Mouse (Mus musculus) cerebellum, adult 9-11 months (tissue): ENCODE data around the gene Pah.

Experiments
- DNase-seq: peaks from one replicate; pipeline ENCODE4 v3.0.0; 2022

Pah gene

DNA sequence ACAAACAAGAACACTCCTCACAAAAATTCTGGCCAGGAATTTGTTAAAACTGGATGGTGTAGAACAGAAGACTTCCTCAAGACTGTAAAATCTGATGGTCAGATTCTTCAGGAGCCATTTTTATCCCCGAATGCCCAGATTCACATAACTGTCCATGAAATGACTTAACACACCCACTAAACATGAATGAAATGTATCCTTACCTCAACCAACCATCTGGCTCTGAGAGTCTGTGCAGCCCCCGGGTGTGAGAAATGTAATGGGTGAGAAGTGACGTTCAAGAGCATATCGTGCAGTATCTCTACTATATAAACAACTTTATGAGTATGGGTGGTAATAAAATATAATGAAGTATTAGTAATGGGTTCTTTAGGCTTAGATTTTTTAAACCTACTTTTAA lies 13.0 kb upstream of the Pah start:
- no peak for DNase-seq

DNA sequence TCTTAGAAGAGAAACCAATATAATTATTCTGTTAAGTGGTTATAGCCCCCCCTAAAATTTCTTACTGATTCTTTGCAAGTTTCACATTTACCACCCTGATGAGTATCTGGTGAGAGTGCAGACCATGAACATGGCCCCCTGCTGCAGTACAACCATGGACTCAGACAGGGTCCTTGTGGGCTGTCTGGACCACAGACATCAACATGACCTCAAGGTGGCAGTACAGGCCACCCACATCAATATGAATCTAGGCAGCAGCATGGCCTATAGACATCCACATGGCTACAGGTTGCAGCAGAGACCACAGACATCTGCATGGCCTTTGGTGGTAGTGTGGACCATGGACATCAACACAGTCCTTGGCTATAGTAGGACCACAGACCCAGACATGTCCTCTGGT lies 8.5 kb upstream of the Pah start:
- DNase-seq = no peak

DNA sequence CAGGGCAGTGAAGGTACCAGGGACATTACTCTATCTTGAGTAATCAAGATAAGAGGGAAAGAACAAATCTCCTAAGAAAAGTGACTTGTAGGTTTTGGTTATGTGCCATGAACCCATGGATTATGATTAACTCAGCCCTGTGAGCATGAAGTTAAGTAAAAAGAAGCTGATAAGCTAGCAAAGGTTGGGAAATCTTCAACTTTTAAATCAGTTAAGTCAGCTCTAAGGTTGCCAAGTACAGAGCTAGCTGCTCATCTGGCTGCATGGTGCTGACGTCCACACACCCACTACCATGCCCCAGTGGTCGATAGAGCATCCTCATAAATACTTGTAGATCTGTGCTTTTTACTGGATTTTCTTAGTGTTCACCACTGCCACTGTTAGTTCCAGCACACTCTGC lies 3.0 kb upstream of the Pah start:
- DNase-seq = no peak

DNA sequence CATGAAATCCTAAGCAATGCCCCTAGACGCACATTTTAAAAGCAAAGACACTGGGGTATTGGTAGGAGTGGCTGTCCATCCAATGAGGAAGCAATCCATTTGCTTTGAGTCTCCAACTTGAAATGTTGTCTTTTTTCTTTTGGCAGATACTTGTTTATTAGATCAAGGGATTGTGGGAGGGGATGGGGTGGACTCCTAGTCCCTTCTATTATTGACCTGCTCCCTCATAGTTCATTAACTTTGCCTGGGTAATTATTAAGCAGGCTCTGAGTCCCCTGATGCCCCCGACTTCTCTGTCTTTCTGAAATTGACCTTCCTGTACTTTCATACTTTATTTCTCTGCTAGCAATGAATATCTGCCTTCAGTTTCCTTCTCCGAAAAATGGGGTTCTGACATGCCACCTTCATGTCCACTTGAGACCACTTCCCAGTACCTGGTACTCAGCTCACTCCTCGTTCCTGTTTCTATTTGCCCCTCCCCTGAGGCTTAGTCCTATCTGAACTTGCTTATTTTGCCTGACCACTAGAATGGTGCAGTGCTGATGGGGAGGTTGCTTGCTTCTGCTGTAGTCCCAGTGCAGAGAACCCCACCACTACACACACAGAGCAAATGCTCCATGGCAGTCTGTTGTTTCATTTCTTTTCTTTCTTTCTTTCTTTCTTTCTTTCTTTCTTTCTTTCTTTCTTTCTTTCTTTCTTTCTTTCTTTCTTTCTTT lies 1.0 kb upstream of the Pah start:
- DNase-seq = no peak

DNA sequence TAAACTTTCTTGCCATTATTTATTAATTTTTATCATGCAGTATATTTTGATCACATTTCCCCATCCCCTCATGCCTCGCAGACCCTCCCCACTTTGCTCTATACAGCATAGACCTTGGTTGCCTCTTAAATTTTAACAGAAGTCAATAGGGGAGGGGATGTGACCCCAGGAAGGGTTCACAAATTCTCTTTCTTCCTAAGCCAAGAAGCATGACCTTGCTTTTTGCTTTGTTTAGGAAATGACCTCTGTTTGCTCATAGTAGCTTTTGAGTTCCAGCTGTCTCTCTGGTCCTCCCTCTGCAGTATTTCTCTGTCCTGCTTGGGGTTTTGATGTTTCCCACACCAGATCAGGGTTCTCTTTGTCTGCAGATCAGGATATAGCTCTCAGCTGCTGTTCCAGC lies 12.6 kb downstream of the Pah start:
- DNase-seq = no peak

DNA sequence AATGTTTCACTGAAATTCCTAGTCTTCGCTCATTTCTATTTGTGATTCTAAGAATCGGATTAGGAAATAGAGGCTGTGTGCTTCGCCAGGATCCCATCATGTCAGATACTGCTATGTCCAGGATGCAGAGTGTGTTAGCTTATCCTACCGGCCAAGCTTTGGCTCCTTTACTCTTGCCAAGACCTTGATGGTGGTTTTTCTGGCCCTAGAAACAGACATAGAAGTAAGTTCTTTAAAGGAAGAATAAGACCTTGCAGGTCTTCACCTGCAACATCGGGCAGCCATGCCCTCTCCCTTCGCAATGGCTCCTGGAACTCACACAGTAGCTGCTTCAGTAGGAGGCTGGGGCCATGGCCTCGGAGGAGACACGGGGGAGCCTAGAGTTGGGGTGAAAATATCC lies 24.2 kb downstream of the Pah start:
- DNase-seq = no peak

DNA sequence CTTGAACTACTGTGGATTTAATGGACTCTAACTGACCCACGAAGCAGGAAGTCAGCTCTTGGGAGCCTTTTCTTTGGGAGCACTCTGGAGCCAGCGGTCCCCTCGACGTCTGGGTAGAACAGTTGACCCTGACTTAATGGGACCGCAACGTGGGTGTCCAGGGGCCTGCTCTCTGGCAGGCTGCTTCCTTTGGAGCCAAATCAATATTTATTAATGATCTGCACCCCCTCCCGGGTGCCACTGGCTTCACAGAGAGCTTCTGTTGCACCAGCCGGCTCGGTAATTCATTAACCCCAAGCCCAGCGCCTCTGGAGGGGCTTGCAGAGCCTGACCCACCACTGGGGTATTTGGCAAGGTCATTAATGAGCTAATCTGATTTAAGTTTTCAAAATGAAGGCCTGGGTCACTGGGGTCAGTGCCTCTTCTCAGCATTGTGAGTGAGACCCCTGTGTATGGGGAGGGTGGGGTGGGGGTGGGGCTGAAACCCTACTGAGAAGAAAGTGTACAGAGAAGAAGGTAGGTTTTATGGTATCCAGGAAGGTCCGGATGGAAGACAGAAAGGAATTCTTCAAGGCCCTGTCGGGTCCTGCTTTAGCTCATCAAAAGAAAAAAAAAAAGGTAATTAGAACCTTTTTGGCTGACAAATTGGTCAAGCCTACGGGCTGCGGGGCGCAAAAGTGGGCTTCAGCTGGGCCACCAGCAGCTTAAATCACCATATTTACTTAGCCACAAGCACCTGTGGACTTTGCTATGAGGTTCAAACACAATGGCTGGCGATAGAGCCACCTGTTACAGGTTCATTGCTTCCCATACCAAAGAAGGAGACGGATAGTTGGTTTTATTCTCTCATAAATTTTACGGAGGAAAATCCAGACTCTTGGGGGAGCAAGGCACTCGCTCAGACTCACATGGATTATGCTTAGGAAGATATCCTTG lies 25.0 kb downstream of the Pah start:
- DNase-seq = no peak

DNA sequence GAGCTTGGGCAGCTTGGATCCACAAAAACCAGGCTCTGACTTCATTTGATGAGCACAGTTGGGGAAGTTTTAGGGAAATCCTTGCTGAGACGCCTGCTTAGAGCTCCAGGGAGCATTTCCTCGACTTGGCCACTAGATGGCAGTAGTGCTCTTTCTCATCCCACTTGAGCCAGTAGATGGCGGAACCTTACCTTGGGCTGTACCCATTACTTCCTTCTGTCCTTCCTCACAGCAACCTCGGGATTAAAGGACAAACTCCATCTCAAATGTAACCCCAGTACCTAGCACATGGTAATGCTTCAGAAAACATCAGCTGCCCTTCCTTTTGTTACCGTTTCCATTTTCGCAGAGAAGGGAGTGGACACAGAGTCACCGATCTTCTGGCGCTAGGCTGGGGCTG lies 31.1 kb downstream of the Pah start:
- DNase-seq = peak; percentile 18

DNA sequence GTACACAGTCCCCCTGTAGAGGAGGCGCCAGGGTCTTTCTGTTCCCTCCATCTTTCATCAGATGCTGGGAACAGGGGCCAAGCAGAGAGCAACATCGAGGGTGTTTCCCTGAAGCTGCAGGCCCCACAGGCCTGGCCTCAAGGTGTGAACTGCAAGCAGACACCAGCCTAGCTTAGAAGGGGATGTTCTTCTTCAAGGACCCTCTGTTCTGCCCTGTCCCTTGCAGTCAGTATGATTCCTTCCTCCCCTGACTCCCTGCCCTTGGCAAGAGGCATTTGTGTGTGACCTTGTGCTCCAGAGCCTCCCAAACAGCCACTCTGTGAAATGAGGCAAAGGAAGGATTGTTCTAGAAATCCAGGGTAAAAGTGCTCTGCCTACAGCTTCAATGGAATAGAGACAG lies 34.8 kb downstream of the Pah start:
- no peak for DNase-seq

DNA sequence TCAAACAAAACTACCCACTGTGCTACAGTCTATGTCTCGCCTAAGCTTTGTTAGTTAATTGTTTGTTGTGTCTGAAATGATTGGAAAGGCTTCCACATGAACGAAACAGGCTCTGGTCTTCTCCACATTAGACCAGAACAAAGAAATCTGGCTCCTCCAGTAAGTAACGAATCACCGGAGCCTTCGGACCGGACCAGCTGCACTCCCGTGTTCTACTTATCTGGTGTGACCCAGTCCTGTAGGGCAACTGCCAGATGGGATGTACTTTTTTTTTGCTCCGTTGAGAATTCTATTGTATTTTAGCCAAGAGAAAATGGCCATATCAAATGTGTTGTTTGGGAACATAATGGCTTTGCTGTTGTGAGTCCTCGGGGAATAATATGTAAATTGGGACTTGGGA lies 42.2 kb downstream of the Pah start:
- DNase-seq = peak; percentile 13

DNA sequence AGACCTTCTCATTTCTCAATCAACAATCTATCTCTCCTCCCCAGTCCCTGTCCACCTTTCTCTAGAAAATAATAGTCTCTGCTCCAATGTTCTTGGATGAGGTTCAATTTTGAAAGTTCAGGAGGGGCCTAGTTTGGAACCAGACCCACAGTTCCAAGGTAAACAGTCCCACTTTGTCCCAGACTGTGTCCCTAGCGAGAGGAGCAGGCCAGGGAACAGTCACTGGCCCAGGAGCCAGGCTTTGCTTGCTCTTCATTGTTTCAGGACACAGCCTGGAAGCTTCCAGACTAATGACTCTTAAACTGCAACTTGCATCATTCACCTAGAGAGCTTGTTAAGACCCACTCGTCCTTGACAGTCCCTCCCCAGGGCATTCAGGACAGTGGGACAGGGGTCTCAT lies 44.1 kb downstream of the Pah start:
- DNase-seq = no peak

DNA sequence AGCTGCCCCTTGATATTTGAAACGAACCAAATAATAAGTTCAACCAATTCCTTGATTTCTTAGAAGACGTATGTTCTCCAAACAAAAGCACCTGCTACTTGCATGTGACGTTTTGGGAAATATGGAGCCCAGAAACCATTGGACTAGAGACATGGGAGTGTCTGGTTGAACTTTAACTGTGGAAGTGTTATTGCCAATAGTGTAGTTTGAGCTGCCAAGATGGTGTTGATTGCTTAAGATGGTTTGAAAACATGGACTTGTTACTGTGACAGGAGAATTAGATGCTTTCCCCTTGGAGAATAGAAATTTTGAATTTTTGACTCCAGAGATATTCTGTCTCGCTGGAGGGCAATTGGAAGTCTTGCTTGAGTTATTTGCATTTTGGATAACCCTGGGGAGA lies 50.9 kb downstream of the Pah start:
- DNase-seq = no peak

DNA sequence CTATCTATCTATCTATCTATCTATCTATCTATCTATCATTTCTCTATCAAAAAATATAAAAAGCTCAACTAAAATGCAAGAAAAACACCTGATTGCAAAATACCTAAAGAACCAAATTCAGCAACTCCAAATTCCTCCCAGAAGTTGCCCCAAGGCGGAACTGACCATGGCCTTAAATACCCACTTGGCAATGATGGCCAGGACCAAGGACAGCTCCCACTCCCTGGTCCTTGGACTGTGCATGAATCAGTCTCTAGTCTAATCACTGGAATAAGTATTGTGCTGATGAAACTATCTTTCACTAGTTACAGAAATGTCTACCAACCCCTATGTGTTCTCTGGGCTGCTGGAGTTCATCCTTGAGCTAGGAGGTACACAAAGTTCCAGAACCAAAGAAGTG lies 65.1 kb downstream of the Pah start:
- DNase-seq = no peak

DNA sequence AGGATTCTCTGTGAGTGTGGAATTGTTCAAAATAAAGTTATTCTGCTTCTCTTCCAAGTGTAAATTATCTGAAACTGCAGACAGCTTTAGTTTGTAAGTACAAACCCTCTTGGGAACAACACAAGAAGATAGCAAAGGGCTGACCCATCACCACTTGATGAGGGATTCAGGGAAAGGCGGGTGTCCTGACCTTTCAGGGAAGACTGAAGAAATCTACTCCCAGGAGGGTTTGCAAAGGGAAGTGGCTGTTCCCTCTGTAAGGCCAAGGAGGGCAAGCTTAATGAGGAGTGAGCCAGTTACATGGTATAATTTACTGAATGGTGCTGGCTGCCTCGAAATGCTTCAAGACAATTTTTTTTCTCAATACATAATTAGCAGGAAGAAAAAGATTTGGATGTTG lies 72.3 kb downstream of the Pah start:
- no peak for DNase-seq

DNA sequence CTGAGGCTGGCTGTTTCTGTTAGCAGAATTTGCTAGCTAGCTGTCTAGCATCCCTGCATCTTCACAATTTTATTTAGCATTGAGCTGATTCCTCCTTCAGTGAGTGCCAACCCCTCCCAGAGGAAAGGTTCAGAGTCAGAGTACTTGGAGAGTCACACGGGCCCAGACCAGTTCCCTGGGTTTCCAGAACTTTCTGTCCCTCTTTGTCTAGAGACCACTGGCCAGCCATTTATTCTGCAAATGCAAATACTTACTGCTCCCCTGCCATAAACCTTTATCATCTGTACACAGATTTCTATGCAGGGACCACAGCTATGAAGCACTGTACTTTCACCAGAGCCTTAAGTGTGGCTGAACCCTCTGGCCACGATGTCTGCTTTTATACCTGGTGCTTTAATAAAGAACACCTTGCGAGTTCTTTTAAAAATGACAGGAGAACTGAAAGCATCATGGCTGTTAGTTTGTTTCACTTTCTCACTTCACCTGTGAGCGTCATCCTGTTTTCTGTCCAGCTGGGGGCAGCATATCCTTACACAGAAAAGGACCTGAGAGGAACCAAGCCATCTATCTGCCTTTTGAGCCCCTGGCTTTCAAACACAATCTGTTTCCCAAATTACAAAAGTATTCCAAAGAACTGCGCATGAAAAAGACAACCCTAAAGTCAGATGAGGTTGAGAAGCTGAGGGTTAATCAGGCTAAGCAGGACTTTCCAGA lies 74.9 kb downstream of the Pah start:
- DNase-seq = peak; percentile 11

DNA sequence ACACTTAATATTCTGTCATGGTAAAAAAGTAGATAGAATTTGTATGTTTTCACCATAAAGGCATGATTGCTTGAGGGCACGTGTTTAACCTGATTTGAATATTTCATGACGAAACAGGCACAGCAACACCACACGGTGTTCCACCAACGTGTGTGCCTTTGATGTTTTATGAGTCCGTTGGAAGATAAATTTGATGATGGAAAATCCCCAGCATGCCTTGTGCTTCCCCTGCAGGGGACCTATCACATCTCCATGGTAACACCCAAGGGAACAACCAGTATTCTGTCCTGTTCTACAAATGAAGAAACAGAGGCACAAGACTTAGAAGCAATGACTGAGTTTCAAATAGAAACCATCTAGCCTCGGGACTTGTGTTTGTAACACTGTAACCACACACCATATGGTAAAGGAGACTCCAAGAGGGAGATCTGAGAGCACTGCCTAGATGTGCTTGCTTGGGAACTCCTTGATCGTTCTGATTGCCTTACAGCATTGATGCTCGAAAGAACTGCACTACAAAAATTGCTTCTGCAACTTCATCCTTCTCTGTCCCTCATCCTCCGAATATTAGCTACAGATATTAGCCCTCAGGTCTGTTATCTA lies 75.6 kb downstream of the Pah start:
- DNase-seq = no peak

DNA sequence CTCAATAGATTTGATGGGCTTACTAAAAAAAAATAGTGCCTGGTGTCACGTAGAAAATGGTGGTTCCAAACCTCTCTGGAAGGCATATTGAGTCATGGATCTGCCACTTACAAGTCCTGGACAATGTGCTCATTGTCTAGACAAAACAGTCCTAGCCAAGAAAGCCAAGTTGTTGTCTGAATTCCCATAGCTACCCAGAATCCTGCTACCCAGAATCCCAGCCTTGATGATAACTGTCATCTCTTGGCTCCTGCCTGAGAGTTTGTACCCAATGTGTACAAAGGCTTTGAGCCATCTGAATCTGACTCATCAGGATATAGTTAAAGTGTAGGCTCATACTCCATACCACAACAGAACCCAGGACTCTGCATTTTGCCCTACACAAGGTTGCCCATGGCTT lies 80.6 kb downstream of the Pah start:
- DNase-seq = no peak

DNA sequence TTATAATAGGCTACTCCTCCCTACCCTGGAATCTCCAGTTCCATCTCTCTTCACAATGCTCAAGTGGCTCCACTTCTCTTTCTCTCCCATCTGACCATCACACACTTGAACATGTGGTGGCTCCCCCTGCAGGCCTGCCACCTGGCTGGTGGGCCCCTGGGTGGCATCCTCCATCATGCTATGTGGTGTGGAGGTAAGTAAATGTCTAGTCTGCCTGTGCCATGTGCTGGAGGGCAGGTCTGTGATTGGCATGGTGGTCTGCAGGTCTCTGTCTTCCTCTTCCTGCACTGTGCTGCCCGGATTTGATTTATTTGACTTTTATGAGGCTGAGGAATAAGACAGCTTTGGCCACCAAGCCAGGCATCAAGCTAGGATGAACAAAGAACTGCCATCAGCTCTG lies 103.6 kb downstream of the Pah start:
- DNase-seq = no peak
